Mouse (Mus musculus) stomach, embryonic 16.5 days (tissue): ENCODE results near the gene Tnip3. TPM values are rescaled to one million over a fixed set of nuclear protein-coding genes. Genes with fewer than 3 reads are reported as not detected.

Source experiments
- ATAC-seq: fragments of 200-750 bp; cut with Nextera tagmentation; 2 replicates; pipeline ENCODE4 v1.8.0; 2017; ENCODE audit warnings: moderate number of reproducible peaks, moderate TSS enrichment; ENCODE audit not compliant: insufficient read depth, low FRiP score
- H3K27ac ChIP-seq: fragments of 300-500 bp; sonication (generic); 2 replicates; pipeline ENCODE4 v1.5.1; 2014; ENCODE audit warnings: low read length
- H3K27me3 ChIP-seq: fragments of 300-500 bp; sonication (generic); 2 replicates; pipeline ENCODE4 v1.6.1; 2014; ENCODE audit warnings: low read length, control low read depth, mixed read lengths; ENCODE audit not compliant: control insufficient read depth, insufficient read depth
- H3K36me3 ChIP-seq: fragments of 300-500 bp; sonication (generic); 2 replicates; pipeline ENCODE4 v1.6.1; 2014; ENCODE audit warnings: low read length; ENCODE audit not compliant: control insufficient read depth, insufficient read depth
- H3K4me1 ChIP-seq: fragments of 300-500 bp; sonication (generic); 2 replicates; pipeline ENCODE4 v1.6.1; 2014; ENCODE audit warnings: low read length, control low read depth, mixed read lengths; ENCODE audit not compliant: control insufficient read depth, insufficient read depth
- H3K4me2 ChIP-seq: fragments of 300-500 bp; sonication (generic); 2 replicates; pipeline ENCODE4 v1.6.1; 2014; ENCODE audit warnings: low read depth, low read length, mixed read lengths
- H3K4me3 ChIP-seq: fragments of 300-500 bp; sonication (generic); replicated peaks from 2 replicates; pipeline ENCODE4 v1.5.1; 2014; ENCODE audit warnings: mild to moderate bottlenecking, low read length
- H3K9ac ChIP-seq: fragments of 300-500 bp; sonication (generic); 2 replicates; pipeline ENCODE4 v1.6.1; 2014; ENCODE audit warnings: low read length
- H3K9me3 ChIP-seq: fragments of 300-500 bp; sonication (generic); replicated peaks from 2 replicates; pipeline ENCODE4 v1.6.1; 2016; ENCODE audit warnings: low read length, control low read depth; ENCODE audit not compliant: control insufficient read depth
- WGBS: fragments of 180-500 bp; shearing (Covaris S2); extraction: QIAGEN DNeasy Blood & Tissue Kit; methylation state at CpG from one replicate; pipeline ENCODE4 v1.1.7; 2014; 5-methylcytosine and 5-hydroxymethylcytosine counted together
- polyA plus RNA-seq: library from polyadenylated mRNA; unstranded; fragments of >200 nt; fragmentation: Nextera tagmentation; extraction: Ambion mirVana; gene quantifications from 2 replicates; pipeline ENCODE4 v1.2.1, GENCODE M21; 2015

Gene Tnip3
- polyA plus RNA-seq, 1 experiment from 2014 or later = 0.22 TPM

- WGBS = 27% methylated on average over 12 of the region's 12 CpGs
- Histone ChIP-seq H3K27ac (no peak overlapping the region), H3K9me3 (no peaks in the 10 kb centered on the region), H3K9ac (no peak overlapping the region), H3K4me3 (no peak overlapping the region), H3K4me1 (no peaks in the 10 kb centered on the region), H3K36me3 (no peaks in the 10 kb centered on the region), H3K4me2 (no peak overlapping the region), H3K27me3 (no peaks in the 10 kb centered on the region)
- ATAC-seq = no peak
Measured at GRCm38 (mm10) chr6:65597056-65597818, 72.1 kb downstream of the Tnip3 start.

GRCm38 (mm10) chr6:65598522-65598921, 73.4 kb downstream of the Tnip3 start:
- no peaks in the 10 kb centered on the region for H3K9me3 ChIP-seq
- no peak for ATAC-seq
- no peak overlapping the region for H3K9ac ChIP-seq
- H3K4me2 ChIP-seq = no peak overlapping the region
- no peaks in the 10 kb centered on the region for H3K27me3 ChIP-seq
- no peak overlapping the region for H3K27ac ChIP-seq
- no peaks in the 10 kb centered on the region for H3K4me1 ChIP-seq
- 86% methylated on average over 3 of the region's 3 CpGs for WGBS
- no peak overlapping the region for H3K4me3 ChIP-seq
- H3K36me3 ChIP-seq = no peaks in the 10 kb centered on the region

GRCm38 (mm10) chr6:65599865-65600739, 75.0 kb downstream of the Tnip3 start:
- Histone ChIP-seq H3K27me3 (no peaks in the 10 kb centered on the region), H3K4me1 (no peaks in the 10 kb centered on the region), H3K9me3 (no peaks in the 10 kb centered on the region), H3K27ac (no peak overlapping the region), H3K9ac (no peak overlapping the region), H3K4me2 (no peak overlapping the region), H3K36me3 (no peaks in the 10 kb centered on the region), H3K4me3 (no peak overlapping the region)
- no peak for ATAC-seq
- WGBS = 47% methylated on average over 7 of the region's 7 CpGs

- Histone ChIP-seq H3K27ac (no peak overlapping the region), H3K4me3 (no peak overlapping the region), H3K4me2 (no peak overlapping the region), H3K9ac (no peak overlapping the region), H3K4me1 (no peaks in the 10 kb centered on the region), H3K27me3 (no peaks in the 10 kb centered on the region), H3K36me3 (no peaks in the 10 kb centered on the region), H3K9me3 (no peaks in the 10 kb centered on the region)
- 44% methylated on average over 1 of the region's 1 CpGs for WGBS
- no peak for ATAC-seq
Measured at GRCm38 (mm10) chr6:65600887-65601286, 75.8 kb downstream of the Tnip3 start.

GRCm38 (mm10) chr6:65605778-65606177, 80.7 kb downstream of the Tnip3 start:
- Histone ChIP-seq H3K27me3 (no peaks in the 10 kb centered on the region), H3K4me3 (no peak overlapping the region), H3K9me3 (no peaks in the 10 kb centered on the region), H3K4me2 (no peak overlapping the region), H3K9ac (no peak overlapping the region), H3K4me1 (no peaks in the 10 kb centered on the region), H3K27ac (no peak overlapping the region), H3K36me3 (no peaks in the 10 kb centered on the region)
- WGBS = 75% methylated on average over 4 of the region's 4 CpGs
- ATAC-seq = no peak

- Histone ChIP-seq H3K36me3 (no peaks in the 10 kb centered on the region), H3K27me3 (no peaks in the 10 kb centered on the region), H3K4me3 (no peak overlapping the region), H3K4me1 (no peaks in the 10 kb centered on the region), H3K4me2 (no peak overlapping the region), H3K9me3 (no peaks in the 10 kb centered on the region), H3K27ac (no peak overlapping the region), H3K9ac (no peak overlapping the region)
- ATAC-seq = peak; percentile 17; the same call in 1 of the 2 replicates
Measured at GRCm38 (mm10) chr6:65606946-65607345, 81.8 kb downstream of the Tnip3 start.

GRCm38 (mm10) chr6:65611834-65612233, 86.7 kb downstream of the Tnip3 start:
- Histone ChIP-seq H3K36me3 (no peaks in the 10 kb centered on the region), H3K4me3 (no peak overlapping the region), H3K9ac (no peak overlapping the region), H3K9me3 (no peaks in the 10 kb centered on the region), H3K4me2 (no peak overlapping the region), H3K27ac (no peak overlapping the region), H3K27me3 (no peaks in the 10 kb centered on the region), H3K4me1 (no peaks in the 10 kb centered on the region)
- no peak for ATAC-seq

GRCm38 (mm10) chr6:65613924-65614585, 88.9 kb downstream of the Tnip3 start:
- Histone ChIP-seq H3K27me3 (no peaks in the 10 kb centered on the region), H3K4me2 (no peak overlapping the region), H3K9me3 (no peaks in the 10 kb centered on the region), H3K36me3 (no peaks in the 10 kb centered on the region), H3K4me1 (no peaks in the 10 kb centered on the region), H3K27ac (no peak overlapping the region), H3K9ac (no peak overlapping the region), H3K4me3 (no peak overlapping the region)
- no peak for ATAC-seq

GRCm38 (mm10) chr6:65615641-65616040, 90.5 kb downstream of the Tnip3 start:
- H3K36me3 ChIP-seq = no peaks in the 10 kb centered on the region
- H3K9ac ChIP-seq = no peak overlapping the region
- 63% methylated on average over 4 of the region's 4 CpGs for WGBS
- ATAC-seq = no peak
- H3K4me2 ChIP-seq = no peak overlapping the region
- no peaks in the 10 kb centered on the region for H3K9me3 ChIP-seq
- H3K4me3 ChIP-seq = no peak overlapping the region
- no peak overlapping the region for H3K27ac ChIP-seq
- H3K4me1 ChIP-seq = no peaks in the 10 kb centered on the region
- no peaks in the 10 kb centered on the region for H3K27me3 ChIP-seq
